Mouse (Mus musculus) megakaryocyte-erythroid progenitor cell, adult 5-6 weeks (primary cell): ENCODE results near the gene Vopp1. TPM values are rescaled to one million over a fixed set of nuclear protein-coding genes. Genes with fewer than 3 reads are reported as not detected.

Source experiments
- ATAC-seq: replicated peaks from 2 replicates; pipeline ENCODE4 v1.8.0; 2016; ENCODE audit warnings: mild to moderate bottlenecking, inconsistent platforms; ENCODE audit not compliant: severe bottlenecking, poor library complexity, low FRiP score, low TSS enrichment
- total RNA-seq, 2 experiments: library from RNA; stranded (forward) in 1 of 2; stranded (reverse) in 1 of 2; fragments of 200-1000, 215-1000 nt in 1 of 2; fragments of >200 nt in 1 of 2; fragmentation: Nextera tagmentation in 1 of 2; gene quantifications; 2 replicates each; pipeline ENCODE4 v1.2.3; 2014 to 2017

Vopp1 gene
- total RNA-seq, 2 experiments from 2014 or later: 23.6 to 28.2 TPM

GRCm38 (mm10) chr6:57721347-57721746 is 103.6 kb downstream of the Vopp1 start:
- peak; percentile 96 for ATAC-seq

GRCm38 (mm10) chr6:57711726-57712125 is 113.2 kb downstream of the Vopp1 start:
- peak; percentile 89 for ATAC-seq

DNA sequence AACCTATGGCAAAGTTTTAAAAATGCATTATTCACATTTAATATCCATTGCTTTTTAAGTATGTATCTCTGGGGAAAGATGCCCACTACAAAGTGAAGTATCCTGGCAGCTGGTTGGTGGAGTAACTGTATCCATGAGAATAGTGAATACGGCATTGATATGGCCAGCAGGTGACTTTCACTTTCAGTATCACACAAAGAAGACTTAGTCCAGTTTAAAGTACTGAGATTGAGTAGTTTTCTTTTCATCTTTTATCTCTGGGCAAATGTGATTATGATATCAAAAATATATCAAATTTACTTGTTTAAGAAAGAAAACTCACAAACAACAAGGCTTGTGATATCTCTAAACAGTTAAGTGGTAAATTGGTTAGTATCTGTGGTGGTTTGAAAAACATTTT is 118.2 kb downstream of the Vopp1 start:
- ATAC-seq: no peak

GRCm38 (mm10) chr6:57703703-57704102 is 121.3 kb downstream of the Vopp1 start:
- ATAC-seq: peak; percentile 12; the same call in 1 of the 2 replicates

DNA sequence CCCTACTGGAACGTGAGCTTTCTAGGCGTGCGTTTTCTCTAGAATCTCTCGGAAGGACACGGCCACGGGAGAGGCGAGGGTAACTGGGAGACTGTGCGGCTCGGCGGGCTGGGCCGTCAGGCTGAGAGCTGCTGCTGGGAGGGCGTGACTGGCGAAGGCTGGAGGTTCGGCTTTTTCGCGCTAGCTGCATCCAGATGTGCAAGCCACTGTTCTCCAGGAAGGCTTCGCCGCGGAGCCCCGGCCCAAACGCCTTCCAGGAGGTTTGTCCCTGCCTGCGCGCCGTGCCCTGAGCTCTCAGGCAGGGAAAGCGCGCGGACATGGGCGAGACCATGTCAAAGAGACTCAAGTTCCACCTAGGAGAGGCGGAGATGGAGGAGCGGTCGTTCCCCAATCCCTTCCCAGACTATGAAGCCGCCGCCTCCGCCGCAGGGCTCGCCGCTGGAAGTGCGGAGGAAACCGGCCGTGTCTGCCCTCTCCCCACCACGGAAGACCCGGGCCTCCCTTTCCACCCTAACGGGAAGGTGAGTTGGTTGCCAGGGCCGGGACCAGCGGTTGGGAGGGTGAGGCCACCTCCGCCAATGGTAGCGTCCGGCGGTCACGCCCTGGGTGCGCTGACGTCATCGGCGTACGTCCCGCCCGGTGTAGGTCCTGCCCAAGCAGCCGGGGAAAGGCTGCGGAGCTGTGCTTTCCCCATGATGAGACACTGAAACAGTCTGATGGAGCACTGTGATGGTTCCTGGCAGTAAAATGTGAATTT is 122.0 kb downstream of the Vopp1 start:
- peak; percentile 97 for ATAC-seq

GRCm38 (mm10) chr6:57702376-57702742 is 122.6 kb downstream of the Vopp1 start, which contains the start of gene Lancl2:
Lancl2 (plus strand) TSS chr6:57702540.
- ATAC-seq: peak; percentile 36

GRCm38 (mm10) chr6:57701686-57702085 is 123.3 kb downstream of the Vopp1 start:
- no peak for ATAC-seq

DNA sequence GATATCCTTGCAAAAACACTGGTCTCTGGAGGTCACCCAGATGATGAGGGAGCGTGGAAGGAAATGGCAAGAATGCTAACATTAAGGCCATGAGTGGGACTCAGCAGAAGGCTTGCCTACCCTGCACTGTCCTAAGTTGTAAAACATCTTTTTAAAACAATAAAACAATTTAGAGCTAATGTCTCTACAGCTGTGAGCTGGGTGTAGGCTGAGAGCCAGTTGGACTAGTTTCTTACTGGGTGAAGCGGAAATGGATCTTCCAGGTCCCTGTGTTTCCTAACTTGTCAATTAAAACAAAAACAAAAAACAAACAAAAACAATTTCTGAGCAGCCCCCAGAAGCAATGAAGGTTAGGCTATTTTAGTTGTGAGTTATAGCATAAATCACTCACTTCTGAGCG is 131.8 kb downstream of the Vopp1 start:
- ATAC-seq: no peak

GRCm38 (mm10) chr6:57691467-57692261 is 133.3 kb downstream of the Vopp1 start, which contains the start of gene Pyurf:
Pyurf (minus strand) TSS chr6:57692078.
- peak; percentile 99 for ATAC-seq

DNA sequence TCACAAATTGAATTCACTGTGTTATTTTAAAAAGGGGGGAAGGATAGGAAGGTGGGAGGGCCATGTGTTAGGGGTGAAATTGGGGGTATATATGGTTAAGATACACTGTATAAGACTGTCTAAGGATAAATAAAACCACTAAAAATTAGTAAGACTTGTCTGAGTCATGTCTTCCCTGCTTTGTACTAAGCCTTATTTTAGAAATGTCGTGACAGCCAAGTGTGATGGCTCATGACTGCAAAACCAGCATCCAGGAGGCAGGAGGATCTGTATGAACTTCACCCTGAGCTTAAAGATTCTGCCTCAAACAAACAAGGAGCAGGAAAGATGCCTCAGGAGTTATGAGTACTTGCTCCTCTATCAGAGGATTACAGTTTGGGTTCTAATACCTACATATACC is 140.8 kb downstream of the Vopp1 start:
- no peak for ATAC-seq

Other genes with a start within 250 kb of the Vopp1 start
- 13.8 and 35.6 TPM in 2 replicates for gene Herc6, start 244.2 kb downstream of the Vopp1 start, total RNA-seq (2014; fragmentation: Nextera tagmentation)
- gene Herc6, start 244.2 kb downstream of the Vopp1 start, total RNA-seq (2017): 11.6 and 18.1 TPM in 2 replicates
- gene Pyurf, start 133.1 kb downstream of the Vopp1 start, total RNA-seq (2014; fragmentation: Nextera tagmentation): 8.5 and 9.4 TPM in 2 replicates
- gene Pyurf, start 133.1 kb downstream of the Vopp1 start, total RNA-seq (2017): 10.0 and 16.8 TPM in 2 replicates
- 27.4 and 34.8 TPM in 2 replicates for gene Lancl2, start 122.6 kb downstream of the Vopp1 start, total RNA-seq (2014; fragmentation: Nextera tagmentation)
- gene Lancl2, start 122.6 kb downstream of the Vopp1 start, total RNA-seq (2017): 43.6 and 52.4 TPM in 2 replicates
- not detected in 2 replicates for gene Vmn1r21, start 25.2 kb upstream of the Vopp1 start, total RNA-seq (2014; fragmentation: Nextera tagmentation)
- not detected in 2 replicates for gene Vmn1r21, start 25.2 kb upstream of the Vopp1 start, total RNA-seq (2017)
- not detected in 2 replicates for gene Vmn1r22, start 82.9 kb upstream of the Vopp1 start, total RNA-seq (2014; fragmentation: Nextera tagmentation)
- not detected in 2 replicates for gene Vmn1r22, start 82.9 kb upstream of the Vopp1 start, total RNA-seq (2017)
- not detected in 2 replicates for gene Vmn1r23, start 101.7 kb upstream of the Vopp1 start, total RNA-seq (2014; fragmentation: Nextera tagmentation)
- not detected in 2 replicates for gene Vmn1r23, start 101.7 kb upstream of the Vopp1 start, total RNA-seq (2017)
- not detected in 2 replicates for gene Vmn1r24, start 136.3 kb upstream of the Vopp1 start, total RNA-seq (2014; fragmentation: Nextera tagmentation)
- gene Vmn1r24, start 136.3 kb upstream of the Vopp1 start, total RNA-seq (2017): not detected in 2 replicates
- not detected in 2 replicates for gene Vmn1r25, start 155.7 kb upstream of the Vopp1 start, total RNA-seq (2014; fragmentation: Nextera tagmentation)
- gene Vmn1r25, start 155.7 kb upstream of the Vopp1 start, total RNA-seq (2017): not detected in 2 replicates
- gene Vmn1r26, start 190.0 kb upstream of the Vopp1 start, total RNA-seq (2014; fragmentation: Nextera tagmentation): not detected in 2 replicates
- gene Vmn1r26, start 190.0 kb upstream of the Vopp1 start, total RNA-seq (2017): not detected in 2 replicates